Mouse (Mus musculus): Measurements from ENCODE around the gene Mettl23.
A peak's percentile ranks its signal among the peaks of the same experiment; 100 is the strongest.
"Not testable (repeated sequence)": the region's sequence is repeated elsewhere in the genome, so short reads cannot be mapped to it uniquely, and the experiment has no call there.

The Mettl23 gene

GRCm38 (mm10) chr11:116819932-116820593, 23.0 kb upstream of the Mettl23 start:
- DNase-seq = peak; percentile 52

DNA sequence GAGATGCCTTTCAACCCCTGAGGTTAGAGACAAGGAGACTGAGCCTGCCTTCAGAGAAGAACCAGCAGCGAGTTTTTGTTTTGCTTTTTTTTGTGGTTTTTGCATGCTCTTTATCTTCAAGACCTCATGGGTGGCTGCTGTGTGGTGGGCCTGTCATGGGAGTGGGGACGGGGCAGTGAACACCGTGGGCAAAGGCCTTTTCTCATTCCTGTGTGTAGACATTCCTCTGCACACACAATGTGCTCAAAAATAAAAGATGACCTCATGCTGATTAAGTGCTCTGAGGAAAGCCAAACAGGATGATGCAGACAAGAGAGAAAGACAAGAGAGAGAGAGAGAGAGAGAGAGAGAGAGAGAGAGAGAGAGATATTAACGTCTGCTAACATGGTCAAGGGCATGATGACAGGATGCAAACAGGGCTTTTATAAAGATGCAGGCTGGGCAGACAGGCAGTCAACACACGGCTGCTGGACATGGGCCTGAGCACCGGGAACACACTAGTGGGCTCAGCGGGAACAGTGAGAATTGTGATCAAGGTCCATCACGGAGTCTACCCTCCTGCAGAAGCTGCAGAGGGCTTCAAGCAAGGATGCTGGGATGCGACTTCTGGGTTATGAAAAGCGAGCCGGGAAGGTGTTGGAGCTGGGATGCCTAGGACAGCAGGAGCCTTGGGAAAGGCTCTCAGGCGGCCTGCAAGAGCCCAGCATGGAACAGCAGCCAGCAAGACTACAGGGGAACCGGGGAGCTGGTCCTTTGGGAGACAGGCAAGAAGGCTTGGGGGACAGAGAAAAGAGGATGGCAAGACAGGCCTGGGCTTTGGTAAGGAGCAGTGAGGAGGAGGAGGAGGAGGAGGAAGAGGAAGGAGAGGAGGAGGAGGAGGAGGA, 21.8 kb upstream of the Mettl23 start:
- peak; percentile 60 for DNase-seq

DNA sequence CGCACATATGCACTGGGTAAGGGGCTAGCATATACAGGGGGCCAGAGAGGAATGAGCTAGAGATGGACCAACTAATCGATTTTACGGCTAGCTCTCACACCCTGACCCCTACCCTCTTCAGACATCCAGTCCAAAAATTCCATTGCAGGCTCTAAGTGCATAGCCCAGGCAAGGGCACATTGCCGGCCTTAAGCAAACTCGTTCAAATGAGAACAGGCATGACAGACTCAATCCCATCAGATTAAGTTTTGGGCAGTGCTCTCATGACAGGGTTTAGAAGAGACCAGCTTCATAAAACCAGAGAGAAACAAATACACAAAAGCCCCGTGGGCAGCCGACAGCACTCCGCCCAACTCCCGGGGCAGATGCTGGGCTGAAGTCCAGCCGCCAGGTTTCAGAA, 20.9 kb upstream of the Mettl23 start:
- DNase-seq = no peak

DNA sequence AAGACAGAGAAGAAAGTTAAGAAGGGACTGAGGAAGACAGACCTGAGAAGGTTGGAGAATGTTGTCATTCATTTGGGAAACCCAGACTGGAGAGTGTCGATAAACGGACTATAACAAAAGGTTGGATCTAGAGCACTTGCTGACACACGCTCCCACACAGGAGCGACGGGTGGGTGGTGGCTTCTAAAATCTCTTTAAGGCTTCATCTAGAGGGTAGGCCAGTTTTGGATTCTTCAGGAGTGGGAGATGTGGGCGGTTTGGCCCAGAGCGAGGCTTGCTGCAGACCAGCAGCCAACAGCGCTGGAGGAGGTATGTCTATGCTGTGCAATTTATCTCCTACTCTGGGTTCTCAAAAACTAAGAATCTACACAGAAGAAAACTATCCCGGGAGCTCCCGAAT, 20.5 kb upstream of the Mettl23 start:
- DNase-seq = no peak

DNA sequence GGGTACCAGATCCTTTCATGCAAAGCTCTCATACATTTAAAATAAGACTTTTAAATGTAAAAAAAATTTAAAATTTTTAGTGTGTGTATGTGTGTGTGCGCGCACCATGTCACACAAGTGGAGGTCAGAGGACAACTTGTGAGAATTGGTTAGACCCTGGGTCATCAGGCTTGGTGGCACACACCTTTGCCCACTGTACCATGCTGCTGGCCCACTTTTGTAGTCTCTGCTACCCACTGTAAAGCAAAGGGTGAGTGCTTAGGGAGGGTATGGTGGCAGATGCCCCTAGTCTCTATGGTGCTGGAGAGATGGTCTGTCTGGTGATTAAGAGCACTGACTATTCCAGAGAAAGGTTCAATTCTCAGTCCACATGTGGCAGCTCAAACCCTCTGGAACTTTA, 19.8 kb upstream of the Mettl23 start:
- no peak for DNase-seq

- not testable (repeated sequence) for DNase-seq
Measured at GRCm38 (mm10) chr11:116823885-116824284, 19.2 kb upstream of the Mettl23 start.

DNA sequence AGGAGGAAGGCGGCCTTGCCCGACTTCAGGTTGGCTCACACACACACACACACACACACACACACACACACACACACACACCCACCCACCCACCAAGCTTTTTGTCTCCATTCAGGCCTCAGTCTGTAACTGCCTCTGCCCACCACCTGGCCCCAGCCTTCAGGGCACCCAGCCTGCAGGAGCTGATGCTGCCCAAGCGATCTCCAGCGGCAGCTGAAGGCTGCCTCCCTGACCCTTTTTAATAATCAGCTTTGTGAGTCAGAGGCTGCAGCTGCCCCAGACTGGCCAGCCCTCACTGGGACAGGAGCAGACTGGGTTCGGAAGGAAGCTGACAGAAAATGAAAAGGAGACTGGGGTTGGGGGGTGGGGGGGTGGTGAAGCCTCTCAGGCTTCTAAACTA, 17.8 kb upstream of the Mettl23 start:
- DNase-seq = no peak

DNA sequence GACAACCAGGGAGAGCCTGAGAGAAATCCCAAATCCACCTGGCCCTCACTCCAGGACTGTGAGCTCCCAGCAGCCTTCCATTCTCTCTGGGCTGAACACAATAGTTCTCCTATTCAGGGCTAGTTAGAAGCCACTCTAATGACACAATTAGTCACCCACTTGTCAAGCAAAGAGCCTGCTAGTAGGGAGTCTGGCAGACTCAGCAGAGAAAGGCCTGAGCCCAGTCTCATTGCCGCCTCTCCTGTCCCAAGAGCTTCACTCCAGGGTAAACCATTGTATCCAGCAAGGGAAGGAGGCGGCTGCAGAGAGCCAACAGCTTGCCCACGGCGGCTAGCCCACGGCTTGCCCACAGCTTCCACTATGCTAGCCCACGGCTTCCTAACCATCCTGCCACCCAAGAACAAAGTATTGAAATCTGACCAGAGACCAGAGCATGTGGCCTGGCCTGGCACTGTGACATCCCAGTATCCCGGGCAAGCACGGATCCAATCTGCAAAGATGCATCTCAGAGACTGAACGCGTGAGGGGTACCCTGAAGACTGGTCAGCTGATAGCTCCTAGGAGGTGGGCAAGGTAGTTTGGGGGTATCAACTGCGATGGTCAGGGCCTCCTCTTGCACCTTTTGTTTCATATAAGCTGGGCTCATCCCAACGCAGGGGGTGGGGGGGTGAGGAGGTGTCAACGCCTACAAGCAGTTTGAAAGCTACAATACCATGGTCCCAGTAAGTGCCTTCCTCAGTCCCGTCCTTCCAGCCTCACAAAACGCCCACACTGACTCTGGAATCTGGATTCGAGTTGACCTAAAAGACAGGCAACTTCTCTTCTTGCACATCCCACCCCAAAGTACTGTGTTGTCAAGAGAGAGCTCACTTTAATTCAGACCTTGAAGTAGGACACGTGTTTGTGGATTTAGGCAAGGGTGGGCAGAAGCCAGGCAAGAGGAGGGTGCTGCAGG, 16.3 kb upstream of the Mettl23 start:
- DNase-seq = no peak

DNA sequence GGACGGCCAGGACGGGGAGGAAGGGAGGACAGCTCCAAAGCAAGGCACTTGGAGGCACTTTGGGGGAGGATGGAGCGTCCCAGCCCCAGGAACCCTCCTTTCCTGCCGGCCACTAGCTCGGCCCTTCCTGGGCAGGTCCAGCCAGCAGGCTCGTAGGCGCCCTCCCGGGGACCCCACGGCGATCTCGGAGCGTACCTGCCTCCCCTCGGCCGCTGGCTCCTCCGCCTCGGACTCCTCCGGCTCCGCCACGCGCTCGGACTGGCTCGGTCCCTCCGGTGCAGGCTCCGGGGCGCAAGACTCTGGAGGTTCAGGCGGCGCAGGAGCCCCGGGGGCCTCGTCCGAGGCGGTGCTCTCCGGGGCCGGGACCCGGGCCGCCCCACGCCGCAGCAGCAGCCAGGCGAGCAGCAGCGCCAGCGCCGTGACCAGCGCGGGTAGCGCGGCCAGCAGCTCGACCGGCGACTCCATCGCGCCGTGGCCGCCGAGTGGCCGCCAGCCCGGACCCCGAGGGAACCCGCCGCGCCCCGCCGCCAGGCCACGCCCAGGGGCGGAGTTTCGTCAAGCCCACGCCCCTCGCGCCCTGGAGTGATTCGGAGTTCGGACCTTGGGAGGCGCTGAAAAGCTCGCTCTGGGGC, 15.4 kb upstream of the Mettl23 start, which contains the start of gene Mxra7:
Gene Mxra7 (minus strand): TSS at position 513 of the 632 bp plus-strand sequence.
- peak; percentile 86 for DNase-seq

- DNase-seq = no peak
Measured at GRCm38 (mm10) chr11:116832172-116832685, 10.8 kb upstream of the Mettl23 start.

- DNase-seq = no peak
Measured at GRCm38 (mm10) chr11:116834954-116835353, 8.1 kb upstream of the Mettl23 start.

DNA sequence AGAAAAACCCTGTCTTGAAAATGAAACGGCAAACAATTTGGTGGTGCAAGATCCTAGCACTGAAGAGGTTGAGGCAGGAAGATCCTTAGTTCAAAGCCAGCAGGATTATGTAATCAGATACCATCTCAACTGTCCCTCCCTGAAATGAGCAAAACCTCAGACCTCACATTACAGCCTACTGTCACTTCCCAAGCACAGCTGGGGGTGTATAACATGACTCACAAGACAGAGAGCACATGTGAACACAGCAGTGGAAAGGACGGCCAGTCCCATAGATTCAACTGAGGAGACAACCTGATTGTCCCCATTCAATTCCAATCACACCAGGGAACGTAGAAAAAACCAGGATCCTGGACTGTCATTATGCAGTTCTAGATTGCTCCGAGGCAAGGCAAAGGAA, 6.8 kb upstream of the Mettl23 start:
- DNase-seq = no peak

DNA sequence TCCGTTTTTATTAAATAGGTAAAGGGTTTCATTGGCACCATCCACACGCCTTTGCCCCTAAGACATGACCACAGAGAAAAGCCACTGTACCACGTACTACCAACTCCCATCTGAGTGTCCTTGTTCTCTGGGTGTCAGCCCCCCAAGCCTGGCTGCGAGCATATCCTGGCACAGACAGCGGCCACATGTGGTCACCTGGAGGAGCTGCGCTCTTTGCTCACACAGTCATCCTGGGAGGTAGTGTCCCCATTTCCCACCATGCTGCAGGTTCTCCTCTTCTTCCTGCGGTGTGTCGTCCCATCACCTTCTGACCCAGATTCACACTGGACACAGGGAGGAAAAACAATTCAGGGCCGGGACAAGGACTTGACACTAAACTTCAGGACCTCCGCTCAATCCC, 5.6 kb upstream of the Mettl23 start:
- DNase-seq = no peak

DNA sequence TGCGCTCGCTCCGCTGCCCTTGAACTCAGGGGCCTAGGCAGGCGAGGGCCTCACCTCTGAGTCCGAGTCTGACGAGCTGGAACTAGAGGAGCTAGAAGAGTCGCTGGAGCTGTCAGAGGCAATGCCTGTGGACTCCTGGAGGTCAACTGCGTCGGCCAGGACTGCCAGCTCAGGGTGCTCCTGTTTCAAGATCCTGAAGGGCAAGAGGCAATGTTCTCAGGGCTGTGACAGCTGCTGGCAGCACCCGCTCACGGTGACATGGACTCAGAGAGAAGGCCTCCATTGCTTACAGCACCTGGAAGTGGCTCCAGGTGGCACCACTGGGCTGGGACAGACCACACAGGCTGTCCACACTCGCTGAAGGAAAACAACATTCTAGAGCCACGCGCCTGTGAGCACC, 4.1 kb upstream of the Mettl23 start:
- DNase-seq = no peak

DNA sequence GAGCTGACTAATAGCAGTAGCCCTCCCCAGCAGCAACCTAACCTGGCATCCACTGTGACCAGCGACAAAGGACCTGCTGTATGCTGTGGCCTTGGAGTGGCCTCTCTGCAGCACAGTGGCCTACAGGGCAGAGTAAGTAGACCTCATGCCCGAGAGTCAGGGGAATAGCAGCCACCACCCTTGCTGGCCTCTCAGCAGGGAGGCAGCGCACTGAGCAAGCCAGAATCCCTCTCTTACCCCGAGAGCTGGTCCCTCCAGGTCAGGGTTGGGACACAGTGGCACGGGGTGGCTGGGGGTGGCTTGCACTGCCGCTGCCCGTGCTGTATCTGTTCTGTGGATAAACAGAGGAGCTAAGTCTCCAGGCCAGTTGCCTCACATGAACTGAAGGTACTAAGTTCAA, 3.5 kb upstream of the Mettl23 start:
- DNase-seq = no peak

GRCm38 (mm10) chr11:116840748-116841147, 2.3 kb upstream of the Mettl23 start:
- DNase-seq = no peak

GRCm38 (mm10) chr11:116842531-116843260, 382 bp upstream of the Mettl23 start:
- DNase-seq = peak; percentile 69

DNA sequence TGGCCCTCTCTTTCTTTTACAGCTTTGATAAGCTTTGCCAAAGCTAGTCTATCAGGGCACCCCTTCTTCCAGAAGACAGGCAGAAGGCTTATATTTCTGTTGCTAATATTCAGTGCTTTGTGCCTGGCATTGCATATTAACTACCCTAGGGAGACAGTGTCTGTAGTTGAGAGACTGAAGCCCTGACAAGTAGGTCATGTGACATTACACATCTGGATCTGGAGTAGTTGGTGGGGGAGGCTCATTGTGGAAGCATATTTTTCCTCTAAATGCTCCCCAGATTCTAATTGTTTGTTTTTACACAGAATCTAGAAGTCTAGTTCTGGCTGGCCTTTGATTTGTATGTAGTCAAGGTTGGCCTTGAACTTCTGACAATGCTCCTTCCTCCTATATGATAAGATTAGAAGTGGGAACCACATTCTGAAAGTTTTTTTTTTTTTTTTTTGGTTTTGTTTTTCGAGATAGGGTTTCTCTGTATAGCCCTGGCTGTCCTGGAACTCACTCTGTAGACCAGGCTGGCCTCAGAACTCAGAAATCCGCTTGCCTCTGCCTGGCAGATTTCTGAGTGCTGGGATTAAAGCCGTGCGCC, 3.6 kb downstream of the Mettl23 start:
- DNase-seq = no peak

- no peak for DNase-seq
Measured at GRCm38 (mm10) chr11:116847187-116848085, 4.4 kb downstream of the Mettl23 start.

Data from lung, postnatal 36 days (tissue).